Mouse (Mus musculus) intestine, embryonic 14.5 days (tissue): Measurements from ENCODE around the gene Spata17. TPM values are rescaled to one million over a fixed set of nuclear protein-coding genes. Genes with fewer than 3 reads are reported as not detected.
"Not testable (repeated sequence)": the region's sequence is repeated elsewhere in the genome, so short reads cannot be mapped to it uniquely, and the experiment has no call there.

Experiments
- ATAC-seq: fragments of 200-750 bp; cut with Nextera tagmentation; replicated peaks from 2 replicates; pipeline ENCODE4 v1.8.0; 2017; ENCODE audit warnings: low read depth, moderate number of reproducible peaks, moderate TSS enrichment, moderate library complexity; ENCODE audit not compliant: low FRiP score, low TSS enrichment
- DNase-seq: peaks from one replicate; pipeline ENCODE4 v3.0.0-alpha.2; 2018; ENCODE audit warnings: low spot score
- H3K27ac ChIP-seq: fragments of 300-500 bp; sonication (generic); 2 replicates; pipeline ENCODE4 v1.5.1; 2014; ENCODE audit warnings: low read depth, mild to moderate bottlenecking, control low read depth
- H3K27me3 ChIP-seq: fragments of 300-500 bp; sonication (generic); replicated peaks from 2 replicates; pipeline ENCODE4 v1.6.1; 2014; ENCODE audit warnings: low read length, control low read depth; ENCODE audit not compliant: control insufficient read depth, insufficient read depth
- H3K36me3 ChIP-seq: fragments of 300-500 bp; sonication (generic); 2 replicates; pipeline ENCODE4 v1.6.1; 2014; ENCODE audit warnings: low read length, control low read depth; ENCODE audit not compliant: control insufficient read depth, insufficient read depth
- H3K4me1 ChIP-seq: fragments of 300-500 bp; sonication (generic); replicated peaks from 2 replicates; pipeline ENCODE4 v1.6.1; 2014; ENCODE audit warnings: low read length, control low read depth, mixed read lengths; ENCODE audit not compliant: control insufficient read depth, insufficient read depth
- H3K4me2 ChIP-seq: fragments of 300-500 bp; sonication (generic); 2 replicates; pipeline ENCODE4 v1.6.1; 2014; ENCODE audit warnings: low read length
- H3K4me3 ChIP-seq: fragments of 300-500 bp; sonication (generic); 2 replicates; pipeline ENCODE4 v1.5.1; 2014; ENCODE audit warnings: low read depth, low read length, control low read depth, mixed read lengths
- H3K9ac ChIP-seq: fragments of 300-500 bp; sonication (generic); 2 replicates; pipeline ENCODE4 v1.6.1; 2014; ENCODE audit warnings: mild to moderate bottlenecking, low read length
- H3K9me3 ChIP-seq: fragments of 300-500 bp; sonication (generic); 2 replicates; pipeline ENCODE4 v1.6.1; 2016; ENCODE audit warnings: low read length, control low read depth; ENCODE audit not compliant: control insufficient read depth
- WGBS: fragments of 180-500 bp; shearing (Covaris S2); extraction: QIAGEN DNeasy Blood & Tissue Kit; methylation state at CpG from one replicate; pipeline ENCODE4 v1.1.7; 2014; 5-methylcytosine and 5-hydroxymethylcytosine counted together
- polyA plus RNA-seq: library from polyadenylated mRNA; unstranded; fragments of >200 nt; fragmentation: Nextera tagmentation; extraction: Ambion mirVana; gene quantifications from 2 replicates; pipeline ENCODE4 v1.2.1, GENCODE M21; 2014

The Spata17 gene
- polyA plus RNA-seq, 1 experiment from 2014 or later: 0.66 TPM

GRCm38 (mm10) chr1:187155658-187156057 is 59.6 kb downstream of the Spata17 start:
- no peak overlapping the region for H3K27ac ChIP-seq
- H3K4me3 ChIP-seq: no peak overlapping the region
- H3K9ac ChIP-seq: no peak overlapping the region
- no peaks in the 10 kb centered on the region for H3K4me1 ChIP-seq
- no peak for ATAC-seq
- no peak for DNase-seq
- H3K9me3 ChIP-seq: no peaks in the 10 kb centered on the region
- H3K36me3 ChIP-seq: no peaks in the 10 kb centered on the region
- H3K4me2 ChIP-seq: no peak overlapping the region
- no peaks in the 10 kb centered on the region for H3K27me3 ChIP-seq

GRCm38 (mm10) chr1:187153681-187154080 is 61.6 kb downstream of the Spata17 start:
- H3K4me1 ChIP-seq: no peaks in the 10 kb centered on the region
- WGBS: 68% methylated on average over 5 of the region's 5 CpGs
- no peak for DNase-seq

GRCm38 (mm10) chr1:187152571-187152970 is 62.7 kb downstream of the Spata17 start:
- no peak overlapping the region for H3K4me2 ChIP-seq
- DNase-seq: no peak
- no peak overlapping the region for H3K27ac ChIP-seq
- no peaks in the 10 kb centered on the region for H3K4me1 ChIP-seq
- H3K4me3 ChIP-seq: no peak overlapping the region
- no peaks in the 10 kb centered on the region for H3K27me3 ChIP-seq
- H3K36me3 ChIP-seq: no peaks in the 10 kb centered on the region
- WGBS: 78% methylated on average over 2 of the region's 2 CpGs
- no peak for ATAC-seq
- no peak overlapping the region for H3K9ac ChIP-seq
- no peaks in the 10 kb centered on the region for H3K9me3 ChIP-seq

More at GRCm38 (mm10) chr1:187153681-187154080, 61.6 kb downstream of the Spata17 start:
- H3K4me3 ChIP-seq: no peak overlapping the region
- no peak for ATAC-seq
- no peaks in the 10 kb centered on the region for H3K36me3 ChIP-seq
- no peak overlapping the region for H3K4me2 ChIP-seq
- no peak overlapping the region for H3K27ac ChIP-seq
- H3K9me3 ChIP-seq: no peaks in the 10 kb centered on the region
- H3K9ac ChIP-seq: no peak overlapping the region
- no peaks in the 10 kb centered on the region for H3K27me3 ChIP-seq

- Histone ChIP-seq H3K4me1 (no peaks in the 10 kb centered on the region), H3K9me3 (no peaks in the 10 kb centered on the region), H3K9ac (no peak overlapping the region), H3K4me3 (no peak overlapping the region), H3K36me3 (no peaks in the 10 kb centered on the region), H3K4me2 (no peak overlapping the region), H3K27ac (no peak overlapping the region), H3K27me3 (no peaks in the 10 kb centered on the region)
- DNase-seq (no peak), ATAC-seq (no peak)
- WGBS: 81% methylated on average over 8 of the region's 8 CpGs
Measured at GRCm38 (mm10) chr1:187142984-187143383, 72.3 kb downstream of the Spata17 start.

- no peaks in the 10 kb centered on the region for H3K36me3 ChIP-seq
- DNase-seq (peak; percentile 59), ATAC-seq (0 out of 2 replicates have a peak, but pooled peaks have one; percentile 32)
- H3K9ac ChIP-seq: no peak overlapping the region
- H3K27ac ChIP-seq: no peak overlapping the region
- no peak overlapping the region for H3K4me3 ChIP-seq
- no peaks in the 10 kb centered on the region for H3K9me3 ChIP-seq
- WGBS: 34% methylated on average over 6 of the region's 6 CpGs
- no peaks in the 10 kb centered on the region for H3K27me3 ChIP-seq
- no peak overlapping the region for H3K4me2 ChIP-seq
- H3K4me1 ChIP-seq: no peaks in the 10 kb centered on the region
Measured at GRCm38 (mm10) chr1:187137426-187137825, 77.8 kb downstream of the Spata17 start.

GRCm38 (mm10) chr1:187135887-187136286 is 79.4 kb downstream of the Spata17 start:
- 90% methylated on average over 6 of the region's 6 CpGs for WGBS
- H3K4me3 ChIP-seq: no peak overlapping the region
- H3K9ac ChIP-seq: no peak overlapping the region
- no peaks in the 10 kb centered on the region for H3K36me3 ChIP-seq
- no peaks in the 10 kb centered on the region for H3K27me3 ChIP-seq
- no peaks in the 10 kb centered on the region for H3K9me3 ChIP-seq
- ATAC-seq: no peak
- H3K4me2 ChIP-seq: no peak overlapping the region
- DNase-seq: no peak
- no peaks in the 10 kb centered on the region for H3K4me1 ChIP-seq
- no peak overlapping the region for H3K27ac ChIP-seq

GRCm38 (mm10) chr1:187133841-187134240 is 81.4 kb downstream of the Spata17 start:
- 78% methylated on average over 6 of the region's 6 CpGs for WGBS
- Histone ChIP-seq H3K4me1 (no peaks in the 10 kb centered on the region), H3K27ac (no peak overlapping the region), H3K4me2 (no peak overlapping the region), H3K4me3 (no peak overlapping the region), H3K9me3 (no peaks in the 10 kb centered on the region), H3K27me3 (no peaks in the 10 kb centered on the region), H3K36me3 (no peaks in the 10 kb centered on the region), H3K9ac (no peak overlapping the region)
- DNase-seq (no peak), ATAC-seq (no peak)

- Histone ChIP-seq H3K4me1 (no peaks in the 10 kb centered on the region), H3K27ac (no peak overlapping the region), H3K27me3 (no peaks in the 10 kb centered on the region), H3K4me2 (no peak overlapping the region), H3K36me3 (no peaks in the 10 kb centered on the region), H3K9me3 (no peaks in the 10 kb centered on the region), H3K4me3 (no peak overlapping the region), H3K9ac (no peak overlapping the region)
- ATAC-seq: no peak
- 87% methylated on average over 4 of the region's 4 CpGs for WGBS
- DNase-seq: no peak
Measured at GRCm38 (mm10) chr1:187132348-187132747, 82.9 kb downstream of the Spata17 start.

GRCm38 (mm10) chr1:187127548-187127947 is 87.7 kb downstream of the Spata17 start:
- not testable (repeated sequence) for H3K4me1 ChIP-seq, ATAC-seq, DNase-seq, H3K27me3 ChIP-seq, H3K36me3 ChIP-seq, H3K9ac ChIP-seq, H3K27ac ChIP-seq, H3K4me3 ChIP-seq, H3K9me3 ChIP-seq, H3K4me2 ChIP-seq
- 78% methylated on average over 2 of the region's 2 CpGs for whole genome bisulfite sequencing
